Mouse (Mus musculus): ENCODE data around the gene Tnfrsf18. TPM values are rescaled to one million over a fixed set of nuclear protein-coding genes. Genes with fewer than 3 reads are reported as not detected.

Tnfrsf18 gene
- polyA plus RNA-seq, 1 experiment from 2014 or later, result 2.9 TPM

DNA sequence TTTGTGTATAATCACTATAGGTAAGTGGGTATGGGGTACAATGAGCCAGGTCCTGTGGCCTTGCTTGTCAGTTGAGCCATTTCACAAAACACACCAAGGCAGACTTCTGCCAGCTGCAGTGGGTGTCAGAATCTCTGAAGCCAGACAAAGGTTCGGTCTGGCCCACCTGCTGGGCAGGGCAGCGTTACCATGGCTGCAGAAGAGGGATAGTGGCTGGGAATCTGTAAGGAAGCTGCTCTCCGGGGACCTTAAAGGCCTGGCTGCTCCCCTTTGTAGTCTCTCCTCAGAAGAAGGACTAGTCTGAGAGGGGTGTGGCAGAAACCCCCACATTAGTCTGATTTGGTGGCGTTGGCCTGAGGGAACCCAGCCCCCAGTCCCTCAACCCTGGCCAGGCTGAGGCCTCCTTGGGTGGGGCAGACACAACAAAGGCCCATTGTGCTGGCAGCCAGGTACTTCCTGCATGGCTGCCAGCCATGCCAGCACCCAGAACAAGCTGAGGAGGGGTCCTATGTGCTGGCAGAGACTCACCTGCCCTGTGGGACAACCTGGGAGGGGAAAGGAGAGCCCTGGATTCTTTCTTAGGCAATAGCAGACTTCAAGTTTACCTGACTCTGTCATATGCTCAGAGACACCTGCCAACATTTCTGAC, 38.0 kb downstream of the Tnfrsf18 start:
- no peak for ATAC-seq (ENCODE audit: low FRiP score, low read depth)
- H3K9ac ChIP-seq, result no peak overlapping the region
- no peak overlapping the region for H3K4me3 ChIP-seq
- peaks cover 23% of the 10 kb centered on the region for H3K4me1 ChIP-seq
- no peak overlapping the region for H3K4me2 ChIP-seq (replicated peaks)
- no peaks in the 10 kb centered on the region for H3K27me3 ChIP-seq
- no peaks in the 10 kb centered on the region for H3K9me3 ChIP-seq
- H3K36me3 ChIP-seq, result no peaks in the 10 kb centered on the region
- H3K27ac ChIP-seq, result no peak overlapping the region
- WGBS, result 21% methylated on average over 4 of the region's 4 CpGs

DNA sequence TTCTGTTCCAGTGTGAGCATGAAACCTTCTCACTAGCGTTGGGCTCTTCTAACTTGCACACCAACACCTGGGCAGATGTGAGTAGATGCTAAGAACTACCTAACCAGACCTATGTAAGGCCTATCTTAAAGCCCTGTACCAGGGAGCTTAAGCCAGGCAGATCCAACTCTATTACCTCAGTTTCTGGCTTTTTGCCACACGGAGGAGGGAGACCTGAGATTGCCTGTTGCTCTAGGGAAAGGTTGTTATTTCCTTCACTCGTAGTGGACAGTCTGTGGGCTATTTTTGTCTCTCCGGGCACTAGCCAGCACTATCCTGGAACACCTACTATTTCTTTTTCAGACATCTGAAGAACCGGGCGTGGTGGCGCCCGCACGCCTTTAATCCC, 38.5 kb downstream of the Tnfrsf18 start:
- Histone ChIP-seq H3K36me3 (no peaks in the 10 kb centered on the region), H3K9ac (no peak overlapping the region), H3K4me3 (no peak overlapping the region), H3K9me3 (no peaks in the 10 kb centered on the region), H3K27ac (no peak overlapping the region), H3K27me3 (no peaks in the 10 kb centered on the region), H3K4me1 (peaks cover 19% of the 10 kb centered on the region), H3K4me2 (replicated peaks) (no peak overlapping the region)
- no peak for ATAC-seq (ENCODE audit: low FRiP score, low read depth)
- WGBS, result 80% methylated on average over 9 of the region's 9 CpGs

DNA sequence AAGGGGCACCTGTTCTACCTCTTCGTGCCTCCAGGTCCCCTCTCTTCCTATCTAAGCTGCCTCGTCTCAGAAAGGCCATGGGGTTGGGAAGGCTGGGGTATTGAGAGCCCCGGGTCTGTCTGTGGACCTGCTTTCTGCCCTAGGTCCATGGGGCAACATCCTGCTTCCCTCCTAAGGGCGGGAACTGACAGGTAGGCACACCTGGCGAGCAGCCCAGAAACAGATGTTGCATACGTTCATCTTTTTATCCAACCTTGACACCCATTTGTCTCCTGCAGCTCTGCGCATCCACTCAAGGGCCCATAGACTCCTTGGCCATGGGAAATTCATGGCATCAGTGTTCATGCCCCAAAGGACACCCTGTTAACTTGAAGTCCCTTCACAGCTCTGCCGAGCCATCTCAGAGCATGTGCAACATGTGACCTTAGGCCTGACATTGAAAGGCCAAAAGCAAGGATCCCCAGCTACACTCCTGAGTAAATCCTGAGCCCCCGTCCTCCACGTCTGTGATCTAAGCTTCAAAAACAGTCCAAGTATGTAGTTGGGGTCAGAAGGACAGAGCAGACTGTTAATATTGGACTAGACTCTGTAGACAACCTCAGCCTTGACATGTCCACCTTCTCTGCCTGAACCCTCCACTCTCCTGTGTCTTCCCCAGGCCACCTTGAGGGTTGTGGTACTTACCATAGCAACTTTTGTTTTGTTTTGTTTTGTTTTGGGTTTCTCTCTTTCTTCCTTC, 39.4 kb downstream of the Tnfrsf18 start:
- no peak for ATAC-seq (ENCODE audit: low FRiP score, low read depth)
- peaks cover 22% of the 10 kb centered on the region for H3K4me1 ChIP-seq
- H3K9ac ChIP-seq, result no peak overlapping the region
- H3K9me3 ChIP-seq, result no peaks in the 10 kb centered on the region
- no peaks in the 10 kb centered on the region for H3K36me3 ChIP-seq
- 85% methylated on average over 10 of the region's 10 CpGs for WGBS
- no peak overlapping the region for H3K27ac ChIP-seq
- no peaks in the 10 kb centered on the region for H3K27me3 ChIP-seq
- no peak overlapping the region for H3K4me2 ChIP-seq (replicated peaks)
- no peak overlapping the region for H3K4me3 ChIP-seq

DNA sequence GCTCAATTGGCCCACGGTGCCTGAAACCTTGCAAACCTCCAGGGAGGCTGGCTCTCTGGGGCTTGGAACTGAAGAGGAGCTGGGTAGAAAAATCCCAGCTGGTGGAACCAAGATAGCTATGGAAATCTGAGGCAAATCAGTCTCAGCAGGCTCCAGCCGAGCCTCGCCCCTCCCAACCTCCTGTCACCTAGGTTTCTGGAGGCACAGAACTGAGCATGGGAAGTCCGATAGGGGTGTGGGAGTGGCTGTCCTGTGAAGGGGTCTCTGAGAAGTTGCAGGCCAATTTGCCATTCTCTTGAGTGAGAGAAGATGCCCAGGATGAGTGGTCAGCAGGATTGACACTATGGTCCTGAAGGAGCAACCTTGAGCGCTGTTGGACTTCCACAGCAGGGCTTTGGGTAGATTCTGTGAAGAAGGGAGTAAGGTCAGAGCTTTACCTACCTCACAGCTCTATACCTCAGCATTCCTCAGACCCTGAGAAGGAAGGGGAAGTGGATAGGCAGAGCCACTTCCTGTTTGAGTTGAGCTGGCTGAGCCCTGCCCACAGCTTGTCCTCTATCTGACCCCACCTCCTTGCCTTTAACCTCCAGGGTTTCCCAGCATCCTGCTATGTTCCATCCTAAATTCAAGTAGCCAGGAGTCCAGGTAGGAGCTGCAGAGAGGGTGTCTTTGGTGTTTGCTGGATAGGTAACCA, 41.4 kb downstream of the Tnfrsf18 start:
- Histone ChIP-seq H3K36me3 (no peaks in the 10 kb centered on the region), H3K27me3 (no peaks in the 10 kb centered on the region), H3K4me3 (no peak overlapping the region), H3K9ac (no peak overlapping the region), H3K9me3 (no peaks in the 10 kb centered on the region), H3K4me1 (peaks cover 28% of the 10 kb centered on the region), H3K27ac (no peak overlapping the region), H3K4me2 (replicated peaks) (no peak overlapping the region)
- ATAC-seq (ENCODE audit: low FRiP score, low read depth), result no peak
- WGBS, result 62% methylated on average over 5 of the region's 5 CpGs

DNA sequence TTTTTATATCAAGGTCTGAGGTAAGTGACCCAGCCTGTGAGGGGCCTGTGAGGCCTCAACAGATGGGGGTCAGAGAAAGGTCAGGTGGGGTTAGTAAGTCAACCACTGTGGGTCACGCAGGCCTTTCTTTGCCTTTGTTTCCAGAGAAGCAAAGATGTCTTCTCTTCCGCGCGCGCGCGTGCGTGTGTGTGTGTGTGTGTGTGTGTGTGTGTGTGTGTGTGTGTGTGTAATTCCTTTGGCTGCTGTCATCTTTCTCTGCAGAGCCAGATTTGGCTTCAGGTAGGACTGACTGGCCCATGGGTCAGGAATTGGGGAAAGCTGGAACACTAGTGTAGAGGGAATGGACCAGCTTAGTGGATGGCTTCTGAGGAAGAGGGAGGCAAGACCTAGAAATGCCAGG, 43.7 kb downstream of the Tnfrsf18 start:
- H3K4me2 ChIP-seq (replicated peaks), result no peak overlapping the region
- no peak for ATAC-seq (ENCODE audit: low FRiP score, low read depth)
- no peak overlapping the region for H3K4me3 ChIP-seq
- H3K9ac ChIP-seq, result no peak overlapping the region
- no peaks in the 10 kb centered on the region for H3K36me3 ChIP-seq
- WGBS, result 97% methylated on average over 8 of the region's 8 CpGs
- H3K9me3 ChIP-seq, result no peaks in the 10 kb centered on the region
- H3K27me3 ChIP-seq, result no peaks in the 10 kb centered on the region
- H3K27ac ChIP-seq, result no peak overlapping the region
- H3K4me1 ChIP-seq, result peaks cover 21% of the 10 kb centered on the region

DNA sequence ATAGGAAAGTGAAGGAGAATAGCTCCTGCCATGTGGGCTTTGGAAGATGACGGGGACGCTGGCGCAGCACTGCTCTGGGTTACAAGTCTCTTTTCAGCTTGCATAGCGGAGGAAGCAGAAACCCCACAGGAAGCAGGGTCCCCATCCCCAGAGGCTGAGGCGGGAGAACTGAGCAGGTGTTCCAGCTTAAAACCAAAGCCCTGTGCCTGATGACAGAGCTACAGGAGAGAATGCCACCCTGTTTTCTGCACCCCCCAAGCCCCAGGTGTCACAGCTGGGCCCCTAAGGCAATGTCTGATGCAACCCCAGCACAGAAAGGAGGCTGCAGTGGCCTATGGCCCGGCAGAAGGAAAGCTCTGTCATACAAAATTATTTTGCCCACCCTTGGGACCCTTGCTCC, 44.3 kb downstream of the Tnfrsf18 start:
- Histone ChIP-seq H3K9ac (peak overlapping the region; percentile 45; the same call in 1 of the 2 replicates), H3K27ac (peak overlapping the region; percentile 11; the same call in 1 of the 2 replicates), H3K4me3 (no peak overlapping the region), H3K9me3 (no peaks in the 10 kb centered on the region), H3K27me3 (no peaks in the 10 kb centered on the region), H3K36me3 (no peaks in the 10 kb centered on the region), H3K4me1 (peaks cover 21% of the 10 kb centered on the region), H3K4me2 (replicated peaks) (no peak overlapping the region)
- no peak for ATAC-seq (ENCODE audit: low FRiP score, low read depth)
- 36% methylated on average over 6 of the region's 6 CpGs for WGBS

DNA sequence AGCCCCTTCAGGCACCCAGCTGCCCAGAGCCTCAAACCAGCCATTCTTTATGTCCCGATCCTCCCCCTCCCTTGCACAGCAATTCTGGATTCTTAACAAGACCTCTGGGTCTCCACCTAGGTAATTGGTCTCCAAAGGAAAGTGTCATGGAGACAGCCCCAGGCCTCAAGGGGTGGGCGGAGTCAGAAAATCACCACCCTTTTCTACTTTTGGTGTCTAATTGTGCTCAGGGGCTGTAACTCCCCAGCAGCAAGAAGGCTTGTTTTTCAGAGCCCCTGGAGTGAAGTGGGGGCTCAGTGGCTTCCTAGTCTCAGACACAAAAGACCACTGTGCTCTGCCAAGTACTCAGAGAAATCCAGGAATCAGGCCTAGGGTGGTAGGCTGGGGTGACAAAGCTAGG, 44.8 kb downstream of the Tnfrsf18 start:
- H3K9ac ChIP-seq, result peak overlapping the region; percentile 45; the same call in 1 of the 2 replicates
- H3K36me3 ChIP-seq, result no peaks in the 10 kb centered on the region
- H3K27me3 ChIP-seq, result no peaks in the 10 kb centered on the region
- 47% methylated on average over 2 of the region's 2 CpGs for WGBS
- no peak for ATAC-seq (ENCODE audit: low FRiP score, low read depth)
- no peaks in the 10 kb centered on the region for H3K9me3 ChIP-seq
- H3K4me1 ChIP-seq, result peaks cover 21% of the 10 kb centered on the region
- no peak overlapping the region for H3K4me3 ChIP-seq
- peak overlapping the region; percentile 11; the same call in 1 of the 2 replicates for H3K27ac ChIP-seq
- H3K4me2 ChIP-seq (replicated peaks), result no peak overlapping the region

DNA sequence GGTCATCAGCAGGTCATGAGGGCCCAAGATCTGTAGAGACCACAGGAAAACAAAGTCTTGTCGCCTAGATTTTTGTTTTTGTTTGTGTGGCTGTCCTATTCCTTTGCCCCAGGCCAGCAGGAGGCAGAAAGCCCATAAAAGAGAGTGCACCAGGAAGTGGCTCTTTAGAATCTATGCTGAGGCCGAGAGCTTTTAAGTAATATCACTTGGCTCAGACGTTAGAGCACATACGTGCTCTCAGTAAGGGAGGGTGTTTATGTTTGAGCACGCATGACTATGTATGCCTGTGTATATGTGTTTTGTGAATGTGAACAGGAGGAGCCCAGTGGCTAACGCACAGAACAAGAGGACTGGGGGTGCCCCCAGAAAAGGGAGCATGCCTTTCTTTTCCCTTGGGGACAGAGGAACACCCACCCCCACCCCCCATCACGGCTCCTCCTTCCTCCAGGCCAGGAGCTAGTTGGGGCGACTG, 51.0 kb downstream of the Tnfrsf18 start:
- peaks cover 13% of the 10 kb centered on the region for H3K27me3 ChIP-seq
- H3K36me3 ChIP-seq, result no peaks in the 10 kb centered on the region
- no peaks in the 10 kb centered on the region for H3K9me3 ChIP-seq
- H3K4me2 ChIP-seq (replicated peaks), result peak overlapping the region; percentile 88
- 9% methylated on average over 8 of the region's 8 CpGs for WGBS
- no peak for ATAC-seq (ENCODE audit: low FRiP score, low read depth)
- peak overlapping the region; percentile 59; the same call in 1 of the 2 replicates for H3K9ac ChIP-seq
- H3K27ac ChIP-seq, result no peak overlapping the region
- H3K4me3 ChIP-seq, result peak overlapping the region; percentile 48; the same call in 1 of the 2 replicates
- H3K4me1 ChIP-seq, result peaks cover 22% of the 10 kb centered on the region

DNA sequence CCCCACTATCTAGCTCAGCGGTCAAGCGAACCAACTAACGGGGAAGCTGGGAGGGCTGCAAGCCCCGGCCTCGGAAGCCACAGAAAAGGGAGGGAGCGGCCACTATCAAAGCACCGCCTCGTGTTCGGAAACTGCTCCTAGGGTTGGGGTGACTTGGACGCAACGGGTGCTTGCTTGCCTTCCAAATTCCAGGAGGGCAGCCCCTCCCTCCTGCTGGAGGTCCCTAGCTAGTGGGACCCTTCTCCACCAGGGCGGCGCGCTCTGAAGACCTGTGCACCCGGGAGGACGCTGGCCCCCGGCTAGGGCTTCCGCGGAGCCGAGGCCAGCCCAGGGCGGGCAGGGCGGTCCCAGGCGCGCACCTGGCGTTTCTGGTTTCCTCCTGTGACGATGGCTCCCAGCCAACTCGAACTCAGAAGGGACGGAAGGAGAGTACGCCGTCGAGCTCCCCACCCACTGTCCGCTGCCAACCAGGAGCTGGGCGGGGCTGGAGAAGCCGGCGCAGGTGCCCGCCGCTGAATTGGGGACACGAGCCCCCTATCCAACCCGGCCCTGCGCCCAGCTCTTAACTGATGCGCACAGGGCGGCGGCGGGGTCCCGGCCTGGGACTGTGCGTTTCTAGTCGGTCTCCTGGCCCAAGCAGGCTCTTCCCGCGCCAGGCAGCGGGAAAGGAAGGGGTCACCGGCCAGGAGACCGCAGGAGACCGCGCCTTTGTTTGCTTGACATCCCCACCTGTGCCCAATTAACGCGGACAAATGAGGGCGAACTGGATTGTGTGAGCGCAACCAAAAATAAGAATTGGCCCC, 51.7 kb downstream of the Tnfrsf18 start:
- WGBS, result under 1% methylated on average over 57 of the region's 58 CpGs
- H3K27ac ChIP-seq, result no peak overlapping the region
- ATAC-seq (ENCODE audit: low FRiP score, low read depth), result peak; percentile 68

More for the DNA sequence above, 51.7 kb downstream of the Tnfrsf18 start:
- peak overlapping the region; percentile 59 for H3K9ac ChIP-seq
- H3K4me1 ChIP-seq, result peaks cover 28% of the 10 kb centered on the region
- peak overlapping the region; percentile 88 for H3K4me2 ChIP-seq (replicated peaks)
- H3K27me3 ChIP-seq, result peaks cover 13% of the 10 kb centered on the region
- peak overlapping the region; percentile 48 for H3K4me3 ChIP-seq
- no peaks in the 10 kb centered on the region for H3K9me3 ChIP-seq
- no peaks in the 10 kb centered on the region for H3K36me3 ChIP-seq

Measured in limb, embryonic 13.5 days (tissue).